Mouse (Mus musculus) brown adipose tissue, adult 24 weeks (tissue): ENCODE data around the gene Rnf135. TPM values are rescaled to one million over a fixed set of nuclear protein-coding genes. Genes with fewer than 3 reads are reported as not detected.
"Not testable (repeated sequence)": the region's sequence is repeated elsewhere in the genome, so short reads cannot be mapped to it uniquely, and the experiment has no call there.

Source experiments
- H3K27ac ChIP-seq: fragments of 200-500 bp; replicated peaks from 2 replicates; pipeline ENCODE4 v1.5.1; 2012; ENCODE audit warnings: low read depth, mild to moderate bottlenecking, low read length
- H3K4me1 ChIP-seq: fragments of 200-500 bp; 2 replicates; pipeline ENCODE4 v1.6.1; 2012; ENCODE audit warnings: low read length, mixed read lengths; ENCODE audit not compliant: control insufficient read depth, insufficient read depth, insufficient read length
- H3K4me3 ChIP-seq: fragments of 200-500 bp; 2 replicates; pipeline ENCODE4 v1.5.1; 2012; ENCODE audit warnings: low read depth, mild to moderate bottlenecking, low read length, moderate library complexity; ENCODE audit not compliant: insufficient read depth
- polyA plus RNA-seq: library from polyadenylated mRNA; stranded (reverse); fragments of >200 nt; gene quantifications from 2 replicates; pipeline ENCODE4 v1.2.4, GENCODE M21; 2012; ENCODE audit not compliant: missing spikeins, insufficient read depth, insufficient read length

The Rnf135 gene
- 4.2 and 4.3 TPM in 2 replicates for polyA plus RNA-seq

DNA sequence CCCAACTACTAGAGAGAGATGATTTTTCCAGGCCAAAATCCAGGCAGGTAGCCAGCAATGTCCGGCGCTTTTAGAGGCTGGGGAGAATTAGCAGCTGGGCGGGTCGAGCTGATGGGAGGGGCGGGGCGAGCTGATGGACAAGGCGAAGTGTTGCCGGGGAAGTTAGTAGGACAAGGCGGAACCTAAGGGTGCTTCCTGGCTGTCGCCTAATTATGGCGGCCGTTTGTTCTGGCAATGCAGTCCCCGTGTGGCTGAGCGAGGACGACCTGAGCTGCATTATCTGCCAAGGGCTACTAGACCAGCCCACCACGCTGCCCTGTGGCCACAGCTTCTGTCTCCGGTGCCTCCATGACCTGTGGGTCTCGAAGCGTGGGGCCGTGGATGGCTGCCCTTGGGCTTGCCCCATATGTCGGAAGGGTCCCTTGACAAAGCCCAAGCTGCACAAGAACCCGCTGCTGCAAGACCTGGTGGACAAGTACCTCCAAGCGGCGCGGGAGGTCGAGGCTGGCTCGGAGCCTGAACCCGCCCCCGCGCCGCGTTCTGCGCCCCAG, at the start of gene Rnf135:
Gene Rnf135, plus strand, starts transcription at position 147 of the 551 bp plus-strand sequence.
- Histone ChIP-seq H3K27ac (peak within 1 kb of the TSS; percentile 82), H3K4me1 (0 out of 2 replicates have a peak, but pooled peaks cover 3% of the 10 kb centered on the region)

GRCm38 (mm10) chr11:80134744-80135143, 48.9 kb upstream of the Rnf135 start:
- Histone ChIP-seq H3K4me3 (no peak overlapping the region), H3K27ac (no peak overlapping the region), H3K4me1 (no peaks in the 10 kb centered on the region)

More for the DNA sequence above, at the start of gene Rnf135:
- H3K4me3 ChIP-seq = peak within 1 kb of the TSS; percentile 82

GRCm38 (mm10) chr11:80135954-80136683, 47.5 kb upstream of the Rnf135 start:
- Histone ChIP-seq H3K27ac (no peak overlapping the region), H3K4me1 (no peaks in the 10 kb centered on the region), H3K4me3 (no peak overlapping the region)

DNA sequence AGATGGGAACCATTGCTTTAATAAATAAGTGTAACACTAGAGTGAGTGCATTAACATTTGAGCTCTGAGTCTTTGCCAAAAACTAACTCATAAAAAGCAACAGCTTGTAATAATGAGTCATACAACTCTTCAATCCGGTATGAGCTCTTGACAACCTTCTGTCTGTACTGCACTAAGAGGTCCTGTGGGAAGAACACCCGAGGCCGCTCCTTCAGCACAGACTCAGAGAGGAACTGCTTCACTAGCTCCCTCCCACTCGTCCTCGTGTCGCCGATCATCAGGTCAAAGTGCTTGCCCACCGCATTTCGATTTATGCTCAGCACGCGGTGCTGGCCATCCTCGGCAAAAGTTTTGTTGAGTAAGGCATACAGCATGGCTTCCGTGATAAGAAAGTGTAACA, 46.9 kb upstream of the Rnf135 start:
- H3K4me3 ChIP-seq = no peak overlapping the region
- H3K27ac ChIP-seq = no peak overlapping the region
- H3K4me1 ChIP-seq = no peaks in the 10 kb centered on the region

GRCm38 (mm10) chr11:80137773-80138172, 45.9 kb upstream of the Rnf135 start:
- H3K4me1 ChIP-seq = no peaks in the 10 kb centered on the region
- H3K4me3 ChIP-seq = no peak overlapping the region
- no peak overlapping the region for H3K27ac ChIP-seq

GRCm38 (mm10) chr11:80141825-80142521, 41.7 kb upstream of the Rnf135 start, which contains the start of gene Tefm:
Gene Tefm, minus strand, starts transcription at chr11:80142175.
- H3K4me1 ChIP-seq = no peaks in the 10 kb centered on the region
- peak within 1 kb of the TSS; percentile 75 for H3K27ac ChIP-seq
- peak within 1 kb of the TSS; percentile 89 for H3K4me3 ChIP-seq

DNA sequence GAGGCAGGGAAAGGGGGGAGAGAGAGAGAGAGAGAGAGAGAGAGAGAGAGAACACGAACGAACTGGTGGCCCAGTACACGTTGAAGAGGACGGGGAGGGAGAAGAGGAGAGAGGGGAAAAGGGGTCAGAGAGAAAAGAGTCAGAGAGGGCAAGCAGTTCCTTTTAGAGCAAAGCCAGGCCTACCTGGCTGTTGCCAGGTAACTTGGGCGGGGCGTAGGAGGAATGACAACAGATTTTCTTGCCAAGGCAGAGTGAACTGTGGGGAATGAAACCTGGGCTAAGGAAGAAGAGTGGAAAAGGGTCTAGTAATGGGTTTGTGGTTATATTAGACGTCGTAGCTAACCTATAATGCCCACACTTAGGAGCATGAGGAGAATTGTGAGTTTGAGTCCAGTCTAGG, 40.8 kb upstream of the Rnf135 start:
- Histone ChIP-seq H3K4me3 (no peak overlapping the region), H3K27ac (no peak overlapping the region), H3K4me1 (peaks cover 2% of the 10 kb centered on the region; the same call in 1 of the 2 replicates)

- Histone ChIP-seq H3K4me3 (no peak overlapping the region), H3K27ac (peak overlapping the region; percentile 75), H3K4me1 (peaks cover 2% of the 10 kb centered on the region)
These were observed 37.8 kb upstream of the Rnf135 start for GRCm38 (mm10) chr11:80145787-80146275.

GRCm38 (mm10) chr11:80147748-80148147, 35.9 kb upstream of the Rnf135 start:
- H3K4me3 ChIP-seq = no peak overlapping the region
- H3K4me1 ChIP-seq = peaks cover 2% of the 10 kb centered on the region
- 0 out of 2 replicates have a peak overlapping the region, but pooled peaks have one; percentile 28 for H3K27ac ChIP-seq

DNA sequence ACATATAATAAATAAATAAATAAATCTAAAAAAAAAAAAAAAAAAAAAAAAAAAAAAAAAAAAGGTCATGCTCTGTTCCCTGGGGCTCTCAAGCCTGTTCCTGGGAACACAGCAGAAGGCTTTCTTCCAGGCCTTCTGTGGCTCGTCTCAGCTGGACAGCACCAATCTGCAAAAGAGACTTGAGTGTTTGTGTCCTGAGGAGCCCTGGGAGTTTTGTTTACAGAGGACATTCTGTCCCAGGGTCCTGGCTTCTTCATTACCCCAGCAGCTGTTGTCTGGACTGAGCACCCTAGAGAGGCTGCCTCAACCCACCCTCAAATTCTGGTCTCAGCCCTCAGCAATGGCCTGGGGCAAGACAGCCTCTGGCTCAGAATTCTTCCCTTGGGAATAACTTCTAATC, 35.3 kb upstream of the Rnf135 start:
- H3K4me3 ChIP-seq = no peak overlapping the region
- peaks cover 2% of the 10 kb centered on the region for H3K4me1 ChIP-seq
- H3K27ac ChIP-seq = no peak overlapping the region

- H3K27ac ChIP-seq, H3K4me1 ChIP-seq, H3K4me3 ChIP-seq: not testable (repeated sequence)
These were observed 34.7 kb upstream of the Rnf135 start for GRCm38 (mm10) chr11:80148974-80149373.

DNA sequence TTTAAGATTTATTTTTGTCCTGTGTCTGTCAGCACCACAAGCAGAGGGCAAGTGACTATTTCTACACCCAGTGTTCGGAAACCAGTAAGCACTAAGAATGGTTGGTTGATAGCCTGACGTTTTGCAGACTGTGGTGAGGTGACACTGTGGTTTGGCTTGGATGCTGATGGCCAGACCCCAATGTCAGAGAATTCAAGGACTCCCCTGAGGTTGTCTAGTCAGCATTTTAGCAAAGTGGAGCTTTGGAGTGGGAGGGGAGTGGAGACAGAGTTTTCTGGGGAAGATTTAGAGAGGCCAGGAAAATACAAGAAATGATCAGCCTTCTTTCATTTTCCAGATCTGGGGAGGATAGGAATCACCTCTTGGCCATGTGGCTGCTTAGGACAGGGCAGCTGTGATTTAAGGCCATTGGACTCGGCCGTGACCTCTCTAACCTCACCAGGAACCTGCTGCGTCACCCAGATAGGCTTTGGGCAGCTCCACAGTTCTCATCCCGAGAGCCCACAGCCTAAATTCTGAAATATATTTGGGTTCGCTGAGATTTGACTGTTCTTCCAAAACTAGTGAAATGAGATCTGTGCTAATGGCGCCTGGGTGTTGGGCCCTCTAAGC, 34.1 kb upstream of the Rnf135 start:
- H3K27ac ChIP-seq = no peak overlapping the region
- H3K4me1 ChIP-seq = peaks cover 2% of the 10 kb centered on the region
- no peak overlapping the region for H3K4me3 ChIP-seq

GRCm38 (mm10) chr11:80150566-80150965, 33.1 kb upstream of the Rnf135 start:
- H3K4me1 ChIP-seq = peaks cover 2% of the 10 kb centered on the region
- H3K27ac ChIP-seq = no peak overlapping the region
- no peak overlapping the region for H3K4me3 ChIP-seq

DNA sequence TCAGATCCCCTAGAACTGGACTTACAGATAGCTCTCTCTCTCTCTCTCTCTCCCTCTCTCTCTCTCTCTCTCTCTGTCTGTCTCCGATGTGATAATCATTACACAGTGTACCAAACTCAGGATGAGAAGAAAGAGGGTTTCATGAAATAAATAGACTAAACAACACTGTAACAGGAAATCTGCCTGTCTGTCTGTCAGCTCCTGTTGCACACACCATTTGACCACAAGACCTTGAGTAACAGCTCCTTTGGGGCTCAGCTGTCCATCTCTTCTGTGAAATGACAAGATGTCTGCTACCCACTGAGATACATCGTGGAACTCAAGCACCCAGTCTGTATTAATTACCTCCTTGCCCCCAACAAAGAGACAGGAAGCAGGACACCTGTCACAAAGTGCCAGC, 32.1 kb upstream of the Rnf135 start:
- H3K4me1 ChIP-seq = peaks cover 2% of the 10 kb centered on the region
- no peak overlapping the region for H3K4me3 ChIP-seq
- 0 out of 2 replicates have a peak overlapping the region, but pooled peaks have one; percentile 15 for H3K27ac ChIP-seq

GRCm38 (mm10) chr11:80152376-80152775, 31.3 kb upstream of the Rnf135 start:
- Histone ChIP-seq H3K4me1 (peaks cover 2% of the 10 kb centered on the region), H3K27ac (peak overlapping the region; percentile 31; the same call in 1 of the 2 replicates), H3K4me3 (no peak overlapping the region)
